Mouse (Mus musculus) retina, embryonic 14.5 days (tissue): ENCODE data around the gene Pa2g4.
"Not testable (repeated sequence)": the region's sequence is repeated elsewhere in the genome, so short reads cannot be mapped to it uniquely, and the experiment has no call there.

Experiments
- DNase-seq: peaks from one replicate; pipeline ENCODE4 v3.0.0-alpha.2; 2015; ENCODE audit warnings: low spot score

Gene Pa2g4

DNA sequence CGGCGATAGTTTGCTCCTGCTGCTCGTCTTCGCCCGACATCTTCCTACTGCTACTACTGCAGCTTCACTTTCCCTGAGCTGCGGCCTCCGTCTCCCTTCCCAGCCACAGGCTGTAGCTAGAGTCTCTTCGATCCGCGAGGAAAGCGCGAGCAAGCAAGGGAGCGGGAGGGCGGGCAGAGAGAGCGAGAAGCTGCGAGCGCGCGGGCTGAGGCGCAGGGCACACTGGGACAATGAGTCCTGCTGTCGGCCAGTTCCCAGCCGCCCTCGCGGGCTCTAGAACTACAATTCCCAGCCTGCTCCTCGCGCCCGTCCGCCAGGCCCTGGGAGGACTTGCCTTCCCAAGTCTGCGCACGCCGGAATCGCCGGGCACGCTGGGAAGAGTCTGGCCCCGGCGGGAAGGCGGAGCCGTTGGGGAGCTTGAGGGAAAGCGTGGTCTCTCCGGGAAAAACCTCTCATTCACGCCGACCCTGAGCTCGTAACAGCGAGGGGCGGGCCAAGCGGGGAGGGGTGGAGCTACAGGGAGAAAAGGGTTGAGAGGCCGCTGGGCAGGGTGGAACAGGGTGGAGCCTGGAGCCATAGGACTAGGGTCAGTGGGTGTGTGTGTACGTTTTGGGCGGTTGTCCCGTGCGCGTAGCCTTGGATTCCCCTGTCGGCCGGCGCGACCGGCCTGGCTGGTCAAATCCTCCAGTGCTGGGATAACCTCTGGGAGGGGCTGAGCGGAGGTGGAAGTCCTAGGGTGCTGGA, at the start of gene Pa2g4:
TSS of gene Pa2g4 (minus strand) at position 200 of the 744 bp plus-strand sequence.
- peak; percentile 99 for DNase-seq

DNA sequence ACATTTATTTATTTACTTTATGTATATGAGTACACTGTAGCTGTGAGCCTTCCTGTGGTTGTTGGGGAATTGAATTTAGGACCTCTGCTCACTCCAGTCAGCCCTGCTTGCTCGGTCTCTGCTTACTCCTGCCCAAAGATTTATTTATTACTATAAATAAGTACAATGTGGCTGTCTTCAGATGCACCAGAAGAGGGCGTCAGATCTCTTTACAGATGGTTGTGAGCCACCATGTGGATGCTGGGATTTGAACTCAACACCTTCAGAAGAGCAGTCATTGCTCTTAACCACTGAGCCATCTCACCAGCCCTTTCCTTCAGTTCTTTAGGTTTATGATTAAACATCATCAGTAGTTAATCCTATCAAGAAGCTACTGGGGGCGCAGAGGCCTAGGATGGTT, 49.1 kb upstream of the Pa2g4 start:
- DNase-seq: no peak

DNA sequence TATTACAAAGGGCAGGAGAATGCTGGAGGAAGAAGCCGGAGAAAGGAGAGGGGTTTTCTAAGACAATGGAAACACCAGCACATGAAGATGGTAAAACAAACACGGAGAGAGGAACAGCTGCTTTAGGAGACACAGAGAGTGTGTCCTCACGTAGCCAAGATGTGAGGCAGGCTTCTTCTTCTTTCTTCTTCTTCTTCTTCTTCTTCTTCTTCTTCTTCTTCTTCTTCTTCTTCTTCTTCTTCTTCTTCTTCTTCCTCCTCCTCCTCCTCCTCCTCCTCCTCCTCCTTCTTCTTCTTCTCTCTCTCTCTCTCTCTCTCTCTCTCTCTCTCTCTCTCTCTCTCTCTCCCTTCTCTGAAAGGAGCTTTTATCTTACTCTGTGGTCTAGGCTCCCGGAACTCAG, 48.0 kb upstream of the Pa2g4 start:
- not testable (repeated sequence) for DNase-seq

DNA sequence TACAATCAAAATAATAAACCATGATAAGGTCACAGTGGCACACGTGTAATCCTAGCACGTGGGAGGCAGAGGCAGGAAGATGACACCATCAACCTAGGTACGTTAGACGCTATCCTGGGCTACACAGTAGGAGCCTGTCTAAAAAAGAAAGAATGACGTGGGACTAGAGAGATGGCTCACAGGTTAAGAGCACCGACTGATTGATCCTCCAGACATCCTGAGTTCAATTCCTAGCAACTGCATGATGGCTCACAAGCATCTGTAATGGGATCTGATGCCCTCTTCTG, 47.3 kb upstream of the Pa2g4 start:
- no peak for DNase-seq

DNA sequence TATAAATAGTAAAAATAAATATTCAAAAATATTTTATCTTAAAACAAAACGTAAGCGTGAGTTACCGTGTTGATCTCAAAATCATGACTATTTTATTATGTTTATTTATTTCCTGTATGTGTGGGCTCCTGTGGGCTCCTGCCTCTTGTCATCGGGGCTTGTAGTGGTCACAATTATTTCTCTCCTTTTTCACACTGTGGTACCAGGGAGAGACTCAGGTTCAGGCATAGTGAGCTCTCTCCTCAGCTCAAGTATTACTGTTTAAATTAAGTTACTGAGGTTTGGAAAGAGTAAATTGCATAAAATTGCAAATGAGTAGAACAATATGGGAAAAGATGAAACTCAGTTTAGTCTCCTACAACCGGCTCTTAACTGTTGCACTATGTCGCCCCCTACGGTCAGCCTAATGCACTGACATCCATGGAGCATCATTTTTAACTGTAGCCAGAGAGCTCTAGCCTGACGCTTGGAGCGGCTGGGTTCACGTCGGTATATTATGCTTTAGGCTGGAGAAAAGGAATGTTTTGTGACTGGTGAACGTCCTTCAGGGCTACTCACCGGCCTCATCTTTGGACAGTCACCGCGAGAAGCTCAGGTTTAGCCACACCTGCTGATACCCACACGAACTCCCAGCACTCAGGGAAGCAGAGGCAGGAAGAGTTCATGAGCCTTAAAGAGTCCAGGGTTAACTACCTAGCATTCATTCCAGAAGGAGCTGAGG, 46.8 kb upstream of the Pa2g4 start:
- peak; percentile 92 for DNase-seq

DNA sequence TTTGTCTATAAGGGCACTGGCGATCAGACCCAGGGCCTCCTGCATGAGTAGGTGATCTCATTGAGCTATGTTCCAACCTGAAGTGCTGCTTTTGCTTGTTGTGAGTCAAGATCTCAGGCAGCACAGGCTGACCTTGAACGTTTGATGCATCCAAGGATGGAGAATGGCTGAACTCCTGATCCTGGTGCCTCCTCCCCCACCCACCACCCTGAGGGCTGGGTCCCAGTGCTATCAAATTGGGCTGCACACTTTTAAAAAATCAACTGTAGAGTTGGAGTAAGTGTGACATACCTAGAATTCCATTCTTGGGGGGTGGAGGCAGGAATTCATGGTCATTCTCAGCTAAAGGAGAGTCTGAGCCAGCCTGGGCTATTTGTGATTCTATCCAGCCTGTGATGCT, 40.7 kb upstream of the Pa2g4 start:
- no peak for DNase-seq

DNA sequence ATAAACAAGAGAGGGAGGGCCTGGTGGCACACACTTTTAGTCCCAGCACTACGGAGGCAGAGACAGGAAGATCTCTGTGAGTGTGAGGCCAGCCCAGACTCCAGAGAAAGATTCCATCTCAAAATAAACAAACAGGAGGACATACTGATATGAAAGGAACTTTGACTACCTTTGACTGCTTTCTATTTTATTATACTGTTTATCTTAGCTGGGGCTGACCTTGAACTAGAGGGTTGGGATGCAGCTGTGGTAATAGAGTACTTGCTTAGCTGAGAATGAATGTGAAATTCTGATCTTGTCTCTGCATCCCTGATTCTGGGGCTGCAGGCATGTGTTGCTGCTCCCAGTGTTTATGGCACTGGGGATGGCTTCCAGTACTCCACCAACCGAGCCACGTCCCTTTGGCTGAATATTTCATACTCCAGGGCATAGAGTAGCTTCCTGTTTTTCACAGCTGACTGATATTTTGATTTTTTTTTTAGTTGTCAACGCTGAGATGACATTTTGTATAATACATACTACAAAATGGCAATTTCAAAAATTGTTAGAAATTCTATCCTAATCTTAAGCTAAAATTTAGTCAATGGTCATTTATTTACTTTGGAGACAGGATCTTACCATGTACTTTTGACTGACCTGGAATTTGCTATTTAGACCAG, 36.8 kb upstream of the Pa2g4 start:
- DNase-seq: no peak

DNA sequence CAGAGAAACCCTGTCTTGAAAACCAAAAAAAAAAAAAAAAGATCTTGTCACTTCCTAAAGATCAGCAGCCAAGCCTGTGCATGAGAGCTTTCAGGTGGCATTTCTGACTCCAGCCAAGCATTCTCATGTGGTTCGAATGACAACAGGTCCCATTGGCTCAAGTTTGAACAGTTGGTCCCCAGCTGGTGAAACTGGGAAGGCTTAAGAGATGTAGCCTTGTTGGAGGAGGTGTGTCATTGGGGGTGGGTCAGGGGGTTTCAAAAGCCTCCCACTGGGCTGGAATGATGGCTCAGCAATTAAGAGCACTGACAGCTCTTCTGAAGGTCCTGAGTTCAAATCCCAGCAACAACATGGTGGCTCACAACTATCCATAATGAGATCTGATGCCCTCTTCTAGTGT, 35.7 kb upstream of the Pa2g4 start:
- DNase-seq: no peak

DNA sequence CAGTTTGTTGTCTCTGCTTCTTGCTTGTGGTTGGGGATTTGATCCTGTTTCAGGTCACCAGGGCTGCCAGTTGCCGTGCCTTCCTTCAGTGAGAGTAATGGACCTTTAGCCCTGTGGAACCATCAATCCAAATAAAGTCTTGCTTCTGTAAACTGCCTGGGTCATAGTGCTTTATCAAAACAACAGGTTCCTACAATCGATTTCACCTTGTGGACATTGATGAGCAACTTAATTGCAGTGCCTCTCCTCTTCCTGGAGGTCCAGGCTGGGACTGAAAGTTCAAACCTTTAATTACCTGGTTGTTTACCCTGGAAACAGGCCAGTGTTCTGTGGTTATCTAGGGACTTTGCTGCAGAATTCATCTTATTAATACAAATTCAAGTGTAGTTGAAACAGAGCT, 32.7 kb upstream of the Pa2g4 start:
- DNase-seq: no peak

DNA sequence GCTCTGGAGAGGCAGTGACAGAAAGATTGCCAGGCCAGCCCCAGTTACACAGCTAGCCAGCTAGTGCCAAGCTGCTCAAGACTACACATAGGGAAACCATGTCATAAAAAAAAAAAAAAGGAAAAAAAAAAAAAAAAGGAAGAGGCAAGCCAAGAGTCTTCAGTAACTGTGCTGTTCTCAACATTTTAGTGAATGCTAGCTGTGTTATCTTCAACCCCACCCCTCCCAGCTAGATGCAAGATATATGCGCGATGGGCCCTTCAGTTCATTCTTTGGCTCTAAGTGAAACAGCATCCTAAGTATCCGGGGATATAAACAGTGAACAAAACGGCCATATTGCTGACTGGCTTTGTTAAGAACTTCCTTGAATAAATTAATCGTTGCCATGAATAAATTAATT, 27.0 kb upstream of the Pa2g4 start:
- DNase-seq: no peak

DNA sequence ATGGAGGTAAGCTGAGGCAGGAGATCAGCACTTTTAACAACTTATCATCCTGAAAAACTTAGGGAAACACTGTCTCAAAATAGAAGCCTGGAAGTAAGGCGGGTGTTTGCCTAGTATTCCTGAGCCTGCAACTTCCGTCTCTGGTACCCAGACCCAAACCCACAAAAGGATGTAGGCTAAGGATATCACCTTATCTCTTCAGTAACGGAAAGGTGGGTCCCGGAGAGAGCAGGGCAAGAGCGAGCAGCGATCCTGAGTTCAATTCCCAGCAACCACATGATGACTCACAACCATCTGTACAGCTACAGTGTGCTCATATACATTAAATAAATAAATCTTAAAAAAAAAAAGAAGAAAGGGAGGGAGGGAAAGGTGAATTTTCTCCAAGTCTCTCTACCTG, 25.6 kb upstream of the Pa2g4 start:
- no peak for DNase-seq

DNA sequence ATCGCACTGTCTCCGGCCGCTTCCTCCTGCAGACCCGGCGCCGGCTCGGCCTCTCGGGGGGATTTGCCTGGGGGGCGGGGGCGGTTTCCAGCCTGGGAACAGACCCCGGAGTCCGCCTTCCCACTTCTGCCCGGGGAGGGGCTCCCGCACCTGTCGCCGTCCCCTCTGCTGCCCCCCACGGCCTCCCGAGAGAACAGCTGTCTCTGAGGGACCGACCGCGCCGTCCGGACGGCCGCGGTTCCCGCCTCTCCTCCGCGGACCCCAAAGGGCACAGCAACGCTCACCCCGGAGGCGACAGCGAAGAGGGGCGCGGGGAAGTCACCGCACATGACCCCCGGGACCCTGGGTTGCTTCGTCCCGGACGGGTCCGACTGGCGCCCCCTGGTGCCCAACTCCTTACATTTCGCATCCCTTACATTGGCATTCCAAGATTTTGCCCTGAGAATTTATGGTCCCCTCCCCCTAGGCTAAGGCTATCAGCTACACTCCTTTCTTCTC, 24.5 kb upstream of the Pa2g4 start:
- peak; percentile 89 for DNase-seq

DNA sequence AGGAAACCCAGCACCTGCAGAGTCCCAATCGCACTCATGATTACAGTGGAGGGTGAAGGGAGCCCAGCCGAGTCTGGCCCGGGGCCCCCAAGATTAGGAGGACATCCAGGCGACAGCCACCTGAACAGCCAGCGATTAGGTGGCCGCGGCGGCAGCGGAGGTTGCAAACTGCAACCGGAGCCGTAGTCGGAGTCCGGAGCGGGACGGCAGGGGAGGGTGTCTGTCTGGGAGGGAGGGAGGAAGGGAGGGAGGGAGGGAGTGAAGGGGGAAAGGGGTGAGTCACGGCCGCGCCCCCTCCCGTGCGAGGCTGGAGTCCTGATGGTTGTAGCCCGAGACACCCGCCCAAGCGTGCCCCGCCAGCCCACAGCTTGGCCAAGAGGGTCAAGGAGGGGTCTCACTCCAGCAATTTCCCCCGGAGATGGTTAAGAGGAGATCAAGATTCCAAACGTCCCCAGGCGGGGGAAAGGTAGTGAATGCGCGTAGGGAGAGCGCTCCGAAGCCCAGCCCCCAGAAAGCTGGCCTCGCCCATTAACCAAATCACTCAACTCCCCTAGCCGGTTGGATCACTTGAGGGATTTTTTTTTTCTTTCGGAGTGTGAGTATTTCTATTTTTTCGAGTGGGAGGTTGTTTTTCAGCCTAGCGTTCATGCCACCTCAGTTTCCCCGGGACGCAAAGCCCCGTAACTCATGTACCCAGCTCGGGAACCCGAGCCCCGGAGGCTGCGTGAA, 23.8 kb upstream of the Pa2g4 start, which contains the start of gene Erbb3:
TSS of gene Erbb3 (minus strand) at position 189 of the 729 bp plus-strand sequence.
- peak; percentile 64 for DNase-seq

DNA sequence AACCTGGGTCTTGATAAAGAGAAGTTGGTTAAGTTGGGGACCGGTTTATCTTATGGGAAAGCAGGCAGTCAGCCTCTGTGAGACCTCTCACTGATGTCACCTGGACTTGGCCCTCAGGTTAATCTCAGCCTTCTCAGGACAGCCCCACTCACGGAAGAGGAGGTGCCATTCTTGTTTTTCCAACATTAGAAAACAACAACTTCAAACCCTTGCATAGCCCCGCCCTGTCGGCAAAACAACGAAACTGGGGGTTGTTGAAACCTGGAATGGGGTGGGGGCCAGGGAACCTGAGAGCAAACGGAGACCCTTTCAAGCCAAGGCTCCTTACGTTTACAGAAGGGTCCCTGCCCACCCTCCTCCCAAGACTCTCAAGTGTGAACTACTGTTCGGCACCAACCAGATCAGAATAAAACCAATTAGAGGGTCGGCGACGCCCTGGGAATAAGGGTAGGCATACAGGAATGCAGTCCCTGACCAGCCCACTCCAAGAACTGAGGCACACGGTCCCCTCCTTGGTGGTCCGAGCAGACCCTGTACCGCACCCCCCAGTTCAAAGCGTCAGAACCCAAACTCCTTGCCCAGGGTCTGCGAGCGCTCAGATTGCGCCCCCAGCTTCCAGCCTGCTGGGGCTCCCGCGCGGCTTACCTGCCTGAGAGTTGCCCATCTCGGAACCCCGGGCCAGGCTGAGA, 23.1 kb upstream of the Pa2g4 start:
- no peak for DNase-seq

DNA sequence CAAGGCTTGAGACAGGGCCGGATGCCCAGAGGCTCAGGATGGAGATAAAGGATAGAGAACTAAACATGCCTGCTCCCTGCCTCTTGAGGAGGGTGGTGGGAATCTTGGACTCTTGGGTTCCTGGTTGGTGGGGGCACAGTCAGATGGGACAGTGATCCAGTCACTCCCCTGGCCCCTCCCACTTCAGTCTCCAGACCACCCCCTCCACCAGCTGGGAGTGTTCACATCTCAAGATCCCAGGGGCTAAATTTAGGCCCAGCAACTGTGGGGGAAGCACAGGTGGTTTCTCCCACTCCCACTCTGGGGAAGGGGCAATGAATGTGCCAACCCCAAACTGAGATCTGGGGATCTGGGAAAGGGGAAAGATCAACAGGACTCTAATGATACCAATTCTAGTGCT, 22.3 kb upstream of the Pa2g4 start:
- no peak for DNase-seq

DNA sequence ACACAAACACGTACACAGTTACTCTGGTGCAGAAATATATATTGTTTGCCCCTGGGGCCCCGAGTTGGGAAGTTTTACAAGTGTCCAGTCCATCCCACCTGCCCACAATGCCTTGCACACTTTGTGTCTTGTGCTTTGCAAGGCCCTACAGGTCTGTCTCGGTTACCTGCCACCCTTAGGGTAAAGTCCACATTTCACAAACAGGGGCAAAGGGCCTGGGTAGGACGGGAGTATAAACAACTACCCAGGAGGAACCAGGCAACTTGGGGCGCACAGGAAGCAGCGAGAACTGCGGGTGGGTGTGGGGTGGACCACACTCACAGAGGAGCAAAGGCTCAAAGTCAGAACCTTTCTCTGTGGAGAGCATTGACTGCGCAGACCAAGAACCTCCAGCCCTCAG, 21.9 kb upstream of the Pa2g4 start:
- DNase-seq: no peak

DNA sequence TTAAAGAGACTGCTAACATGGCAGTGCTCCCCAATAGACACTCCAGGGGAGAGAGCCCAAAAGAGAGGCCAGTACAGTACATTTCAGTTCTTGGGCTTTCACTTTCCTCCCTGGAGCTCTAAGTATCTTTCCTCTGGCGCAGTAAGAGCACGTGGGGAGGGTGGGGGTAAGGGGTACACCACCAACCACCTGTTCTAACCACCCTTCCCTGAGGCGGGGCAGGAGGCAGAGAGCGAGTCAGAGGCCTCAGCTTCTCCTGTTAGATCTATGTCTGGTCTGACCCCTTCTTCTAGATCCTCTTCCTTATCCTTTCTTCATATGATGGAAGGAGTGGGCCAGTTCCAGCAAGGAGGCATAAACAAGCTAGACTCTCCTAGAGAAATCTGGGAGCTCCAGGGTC, 21.3 kb upstream of the Pa2g4 start:
- no peak for DNase-seq

DNA sequence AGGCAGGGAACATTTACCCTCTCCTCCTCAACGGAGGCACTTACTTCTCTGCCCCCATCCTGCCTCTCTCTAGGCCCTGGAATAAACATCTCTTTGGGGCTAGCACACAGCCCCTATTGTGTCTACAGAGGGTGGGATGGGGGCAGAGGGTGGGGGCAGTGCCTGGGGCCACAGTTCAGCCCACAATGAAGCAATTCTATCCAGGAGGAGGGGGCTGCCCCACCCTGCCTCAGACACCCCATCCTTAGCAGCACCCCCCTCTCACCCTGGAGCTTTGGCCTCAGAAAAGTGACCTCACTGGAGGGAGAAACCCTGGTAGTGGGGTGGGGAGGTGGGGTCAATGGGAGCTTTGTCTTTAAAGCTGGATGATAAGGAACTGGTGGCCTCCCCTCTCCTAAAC, 20.8 kb upstream of the Pa2g4 start:
- DNase-seq: no peak

DNA sequence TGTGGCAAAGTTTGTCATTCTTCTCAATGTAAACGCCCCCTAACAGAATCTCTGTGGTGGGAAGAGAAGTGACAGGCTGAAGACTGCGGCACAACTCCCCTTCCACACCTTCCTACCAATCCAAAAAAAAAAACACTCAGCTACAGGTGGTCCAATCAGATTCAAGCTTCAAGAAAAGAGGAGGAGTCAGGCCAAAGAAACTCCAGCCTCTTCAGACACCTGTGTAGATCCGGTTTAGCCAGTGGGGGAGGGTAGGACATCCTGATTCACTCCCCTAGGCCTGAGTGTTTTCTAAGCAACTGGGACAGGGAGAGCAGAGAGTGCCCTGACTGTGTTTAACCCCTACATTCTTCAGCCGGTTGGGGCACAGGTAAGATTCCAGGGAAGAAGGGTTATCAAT, 18.6 kb upstream of the Pa2g4 start:
- no peak for DNase-seq

DNA sequence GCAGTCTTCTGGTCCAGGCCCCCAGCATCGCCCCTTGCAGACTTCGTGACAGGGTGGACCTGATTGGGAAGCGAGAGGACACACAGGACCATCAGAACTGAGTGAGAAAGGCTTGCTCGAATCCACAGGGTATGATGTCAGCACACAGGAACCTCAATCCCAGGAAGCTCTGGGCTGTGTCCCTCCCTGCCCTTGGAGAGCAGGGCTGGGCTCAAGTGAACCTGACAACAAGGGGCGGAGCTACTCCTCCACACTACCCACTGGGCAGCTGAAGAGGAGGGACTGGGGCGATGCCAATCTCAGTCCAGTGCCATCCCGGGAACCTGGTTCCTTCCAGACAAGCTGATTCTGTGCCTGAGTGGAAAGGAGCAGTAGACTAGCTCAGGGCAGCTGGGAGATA, 17.9 kb upstream of the Pa2g4 start:
- peak; percentile 38 for DNase-seq

DNA sequence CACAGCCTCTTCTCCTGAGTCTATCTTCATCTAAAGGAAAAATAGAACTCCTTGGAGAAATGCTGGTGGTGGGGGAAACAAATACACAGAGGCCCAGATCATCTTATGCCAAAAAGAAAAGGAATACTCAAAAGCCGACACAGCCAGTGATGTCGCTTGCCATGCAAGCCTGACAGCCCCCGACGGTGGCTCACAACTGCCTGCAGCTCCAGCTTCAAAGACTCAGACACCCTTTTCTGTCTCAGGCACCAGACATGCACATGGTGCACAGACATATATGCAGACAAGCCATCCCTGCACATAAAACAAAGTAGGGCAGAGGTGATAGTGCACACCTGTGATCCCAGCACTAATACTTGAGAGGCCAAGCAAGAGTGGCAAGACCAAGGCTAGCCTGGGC, 13.9 kb upstream of the Pa2g4 start:
- no peak for DNase-seq

DNA sequence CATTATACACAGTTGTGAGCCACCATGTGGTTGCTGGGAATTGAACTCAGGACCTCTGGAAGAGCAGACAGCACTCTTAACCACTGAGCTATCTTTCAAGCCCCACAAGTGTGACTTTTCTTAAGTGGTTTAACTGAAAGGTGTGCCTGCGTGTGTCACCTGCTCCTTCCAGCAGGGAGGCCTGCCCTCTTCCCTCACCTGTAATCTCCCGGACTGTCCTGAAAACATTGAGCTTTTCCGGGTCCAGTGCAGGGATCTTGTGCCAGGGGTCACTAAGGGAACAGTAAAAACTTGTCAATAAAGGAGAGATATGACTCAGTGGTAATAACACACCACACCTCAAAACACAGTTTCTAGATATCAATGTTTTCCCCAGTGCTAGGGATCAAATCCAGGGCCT, 13.5 kb upstream of the Pa2g4 start:
- DNase-seq: no peak
